ENCODE assay signal across 8 mouse cellular contexts in the genomic region with DNA sequence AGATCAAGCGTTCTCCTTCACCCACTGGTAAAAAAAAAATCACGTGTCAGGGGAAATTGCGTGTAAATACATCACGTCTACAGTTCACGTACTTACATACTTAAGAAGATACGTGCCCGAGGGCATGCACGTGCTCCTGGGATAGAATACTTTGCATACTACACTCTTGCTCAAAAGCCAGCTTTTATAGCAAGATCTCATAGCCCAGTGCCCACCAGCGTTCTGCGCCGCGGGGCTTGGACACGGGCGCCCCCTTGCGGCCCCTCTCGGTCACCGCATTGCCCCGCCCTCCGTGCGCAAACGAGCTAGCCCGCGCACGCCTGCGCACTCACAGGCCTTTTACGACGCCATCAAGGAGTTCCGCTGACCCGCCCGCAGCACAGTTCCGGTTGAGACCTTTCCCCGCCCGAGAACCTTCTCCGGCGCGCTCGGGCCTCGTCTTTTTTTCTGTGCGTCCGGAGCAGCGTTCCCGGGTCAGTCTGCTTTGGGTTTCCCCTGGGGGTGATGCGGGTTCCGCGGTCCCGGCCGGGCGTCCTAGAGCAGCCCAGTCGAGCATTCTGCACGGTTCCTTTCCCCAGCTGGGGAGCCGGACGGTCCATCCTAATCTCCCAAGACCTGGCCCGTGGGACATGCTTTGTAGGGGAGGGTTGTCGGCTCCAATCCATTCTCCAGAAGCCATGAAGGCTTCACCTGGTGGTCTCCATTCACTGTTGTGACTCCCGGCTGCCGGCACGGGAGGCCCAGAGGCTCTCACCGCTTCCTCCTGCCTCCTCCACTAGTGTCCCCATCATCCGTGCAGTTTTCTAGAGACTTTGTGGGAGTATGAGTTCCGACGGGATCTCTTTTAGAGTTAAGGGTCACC. TPM values are rescaled to one million over a fixed set of nuclear protein-coding genes. Genes with fewer than 3 reads are reported as not detected.
DNase-seq lines count a peak whose midpoint lies in the region; ATAC-seq and TF ChIP-seq lines count a peak whose summit lies in the region.

A gene (plus strand): TSS at position 169 of the 862 bp plus-strand sequence.

- no peaks in the 10 kb centered on the region for H3K9me3 ChIP-seq in heart, embryonic 12.5 days (replicated peaks)
- no peaks in the 10 kb centered on the region for H3K9me3 ChIP-seq in kidney, postnatal 0 days (replicated peaks; ENCODE audit: low read length)
- H3K9me3 ChIP-seq in liver, embryonic 11.5 days (ENCODE audit: control insufficient read depth, low read length), result no peaks in the 10 kb centered on the region
- H3K9me3 ChIP-seq in stomach, embryonic 14.5 days (ENCODE audit: control insufficient read depth, low read depth, low read length), result no peaks in the 10 kb centered on the region

- WGBS in heart, embryonic 12.5 days, result under 1% methylated on average over 61 of the region's 61 CpGs
- 1% methylated on average over 61 of the region's 61 CpGs for WGBS in kidney, postnatal 0 days
- WGBS in liver, embryonic 11.5 days, result 1% methylated on average over 61 of the region's 61 CpGs
- 2% methylated on average over 61 of the region's 61 CpGs for WGBS in stomach, embryonic 14.5 days

- H3K27me3 ChIP-seq in heart, embryonic 12.5 days (replicated peaks), result no peaks in the 10 kb centered on the region
- no peaks in the 10 kb centered on the region for H3K27me3 ChIP-seq in kidney, postnatal 0 days (ENCODE audit: insufficient read depth, low read length)
- H3K27me3 ChIP-seq in liver, embryonic 11.5 days (replicated peaks; ENCODE audit: control insufficient read depth, insufficient read depth, low read length), result no peaks in the 10 kb centered on the region
- no peaks in the 10 kb centered on the region for H3K27me3 ChIP-seq in stomach, embryonic 14.5 days (ENCODE audit: control insufficient read depth, insufficient read depth, low read length)

- peak; percentile 98 for TF ChIP-seq CTCF in kidney, postnatal 0 days (IDR thresholded peaks at IDR 0.05; ENCODE audit: low read depth)

- H3K4me1 ChIP-seq in heart, embryonic 12.5 days (replicated peaks), result peaks cover 14% of the 10 kb centered on the region
- peaks cover 10% of the 10 kb centered on the region; the same call in 1 of the 2 replicates for H3K4me1 ChIP-seq in kidney, postnatal 0 days (replicated peaks; ENCODE audit: insufficient read depth, low read length)
- H3K4me1 ChIP-seq in liver, embryonic 11.5 days (replicated peaks; ENCODE audit: control insufficient read depth, insufficient read depth, low read length), result peaks cover 13% of the 10 kb centered on the region
- peaks cover 3% of the 10 kb centered on the region; the same call in 1 of the 2 replicates for H3K4me1 ChIP-seq in stomach, embryonic 14.5 days (ENCODE audit: control insufficient read depth, insufficient read depth, low read length)

- H3K36me3 ChIP-seq in heart, embryonic 12.5 days, result peaks cover 26% of the 10 kb centered on the region
- H3K36me3 ChIP-seq in kidney, postnatal 0 days (ENCODE audit: insufficient read depth, low read length), result peaks cover 19% of the 10 kb centered on the region
- H3K36me3 ChIP-seq in liver, embryonic 11.5 days (ENCODE audit: control insufficient read depth, insufficient read depth, low read length), result peaks cover 21% of the 10 kb centered on the region
- peaks cover 19% of the 10 kb centered on the region for H3K36me3 ChIP-seq in stomach, embryonic 14.5 days (ENCODE audit: control insufficient read depth, insufficient read depth, low read length)

- DNase-seq in CD4-positive helper T cell, adult 2 months (ENCODE audit: low read depth, low spot score), result peak; percentile 94
- peak; percentile 84 for DNase-seq in brain, embryonic 18.5 days (ENCODE audit: low read depth, low spot score)
- DNase-seq in kidney, postnatal 0 days (ENCODE audit: low spot score), result peak; percentile 98
- peak; percentile 91 for DNase-seq in liver, embryonic 11.5 days (ENCODE audit: low spot score)
- peak; percentile 97 for DNase-seq in naive thymus-derived CD4-positive, alpha-beta T cell, adult 2 months (ENCODE audit: low read depth)

- H3K4me2 ChIP-seq in heart, embryonic 12.5 days, result peak within 1 kb of the TSS; percentile 85
- peak within 1 kb of the TSS; percentile 61 for H3K4me2 ChIP-seq in kidney, postnatal 0 days (ENCODE audit: low read length)
- H3K4me2 ChIP-seq in liver, embryonic 11.5 days, result peak within 1 kb of the TSS; percentile 90
- H3K4me2 ChIP-seq in stomach, embryonic 14.5 days (replicated peaks; ENCODE audit: low read depth, low read length), result peak within 1 kb of the TSS; percentile 85

- peak within 1 kb of the TSS; percentile 92 for H3K27ac ChIP-seq in heart, embryonic 12.5 days (ENCODE audit: poor library complexity, severe bottlenecking)
- H3K27ac ChIP-seq in kidney, postnatal 0 days, result peak within 1 kb of the TSS; percentile 92
- H3K27ac ChIP-seq in liver, embryonic 11.5 days (ENCODE audit: low read depth, low read length), result peak within 1 kb of the TSS; percentile 83
- H3K27ac ChIP-seq in stomach, embryonic 14.5 days (ENCODE audit: low read length), result peak within 1 kb of the TSS; percentile 92

- ATAC-seq in erythroid progenitor cell, adult 5-6 weeks (replicated peaks; ENCODE audit: low FRiP score, poor library complexity, severe bottlenecking), result peak; percentile 94
- ATAC-seq in heart, embryonic 12.5 days (ENCODE audit: insufficient number of reproducible peaks, low FRiP score), result peak; percentile 90
- ATAC-seq in kidney, postnatal 0 days (replicated peaks; ENCODE audit: low FRiP score, low read depth), result peak; percentile 80
- ATAC-seq in liver, embryonic 11.5 days (replicated peaks; ENCODE audit: low FRiP score), result peak; percentile 86
- ATAC-seq in stomach, embryonic 14.5 days (ENCODE audit: insufficient number of reproducible peaks, insufficient read depth, low FRiP score, low read depth), result peak; percentile 89

- H3K9ac ChIP-seq in heart, embryonic 12.5 days, result peak within 1 kb of the TSS; percentile 99
- peak within 1 kb of the TSS; percentile 76 for H3K9ac ChIP-seq in kidney, postnatal 0 days (ENCODE audit: low read depth, low read length)
- H3K9ac ChIP-seq in liver, embryonic 11.5 days (ENCODE audit: low read depth, low read length), result peak within 1 kb of the TSS; percentile 88
- peak within 1 kb of the TSS; percentile 81 for H3K9ac ChIP-seq in stomach, embryonic 14.5 days (replicated peaks; ENCODE audit: low read depth, low read length)

- peak within 1 kb of the TSS; percentile 98 for H3K4me3 ChIP-seq in heart, embryonic 12.5 days
- peak within 1 kb of the TSS; percentile 70 for H3K4me3 ChIP-seq in kidney, postnatal 0 days (replicated peaks; ENCODE audit: low read depth, low read length)
- peak within 1 kb of the TSS; percentile 95 for H3K4me3 ChIP-seq in liver, embryonic 11.5 days (ENCODE audit: low read depth, low read length)
- peak within 1 kb of the TSS; percentile 91 for H3K4me3 ChIP-seq in stomach, embryonic 14.5 days (ENCODE audit: low read depth, low read length)

RNA-seq across cellular contexts. Expression of the gene that starts here (rescaled TPM):
- 5.4 and 6.1 TPM in 2 replicates for total RNA-seq in erythroid progenitor cell, adult 5-6 weeks (2015; ENCODE audit: low replicate concordance)
- 5.1 and 5.4 TPM in 2 replicates for total RNA-seq in erythroid progenitor cell, adult 5-6 weeks (2017; ENCODE audit: low replicate concordance)
- polyA plus RNA-seq in heart, embryonic 12.5 days (2016; fragmentation: Nextera tagmentation; extraction: Ambion mirVana), result 33.3 and 34.1 TPM in 2 replicates
- 32.1 and 32.9 TPM in 2 replicates for polyA plus RNA-seq in kidney, postnatal 0 days (2015; fragmentation: Nextera tagmentation; extraction: Ambion mirVana)
- 29.5 and 31.6 TPM in 2 replicates for polyA plus RNA-seq in liver, embryonic 11.5 days (2014; fragmentation: Nextera tagmentation; extraction: Ambion mirVana)
- polyA plus RNA-seq in stomach, embryonic 14.5 days (2014; fragmentation: Nextera tagmentation; extraction: Ambion mirVana), result 27.5 and 30.6 TPM in 2 replicates

Comparison
In these comparisons a context has a peak if more than half of its experiments do, and no peak if none do; other contexts are left out.
1. Peak in every context shown above with its lines: DNase-seq, ATAC-seq, H3K4me3 ChIP-seq and H3K27ac ChIP-seq.